Mouse (Mus musculus) cerebellum, postnatal 10 days (tissue): Measurements from ENCODE around the gene Trip6.

Source experiments
- DNase-seq, 2 experiments: peaks; one replicate each; pipeline ENCODE4 v3.0.0; 2021; ENCODE audit warnings: mixed read lengths in 2 of 2

Gene Trip6

GRCm38 (mm10) chr5:137263897-137264720, 50.1 kb downstream of the Trip6 start:
- DNase-seq, result no peak
